Mouse (Mus musculus): ENCODE measurements around the gene Abcc12. TPM values are rescaled to one million over a fixed set of nuclear protein-coding genes. Genes with fewer than 3 reads are reported as not detected.

The Abcc12 gene
- total RNA-seq (2023): not detected

DNA sequence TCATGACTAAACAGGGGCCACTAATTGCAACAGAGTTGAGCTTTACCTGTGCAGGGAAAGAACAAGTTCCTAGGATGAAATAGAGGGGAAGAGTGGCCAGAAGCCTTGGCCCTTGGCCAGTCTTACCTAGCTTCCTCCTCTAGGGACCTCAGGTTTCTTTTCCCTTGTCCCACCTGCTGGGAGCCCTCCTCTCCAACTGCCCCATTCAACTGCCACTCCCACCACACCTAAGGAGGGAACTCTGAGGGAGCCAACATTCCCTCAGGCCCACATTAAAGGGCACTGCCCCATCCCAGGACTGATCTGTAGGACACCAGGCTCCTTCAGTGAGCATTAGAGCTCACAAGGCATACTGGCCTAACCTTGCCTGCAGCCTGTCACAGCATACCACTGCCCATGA, at the start of gene Abcc12:
TSS of gene Abcc12 (minus strand) at position 229 of the 400 bp plus-strand sequence.

DNA sequence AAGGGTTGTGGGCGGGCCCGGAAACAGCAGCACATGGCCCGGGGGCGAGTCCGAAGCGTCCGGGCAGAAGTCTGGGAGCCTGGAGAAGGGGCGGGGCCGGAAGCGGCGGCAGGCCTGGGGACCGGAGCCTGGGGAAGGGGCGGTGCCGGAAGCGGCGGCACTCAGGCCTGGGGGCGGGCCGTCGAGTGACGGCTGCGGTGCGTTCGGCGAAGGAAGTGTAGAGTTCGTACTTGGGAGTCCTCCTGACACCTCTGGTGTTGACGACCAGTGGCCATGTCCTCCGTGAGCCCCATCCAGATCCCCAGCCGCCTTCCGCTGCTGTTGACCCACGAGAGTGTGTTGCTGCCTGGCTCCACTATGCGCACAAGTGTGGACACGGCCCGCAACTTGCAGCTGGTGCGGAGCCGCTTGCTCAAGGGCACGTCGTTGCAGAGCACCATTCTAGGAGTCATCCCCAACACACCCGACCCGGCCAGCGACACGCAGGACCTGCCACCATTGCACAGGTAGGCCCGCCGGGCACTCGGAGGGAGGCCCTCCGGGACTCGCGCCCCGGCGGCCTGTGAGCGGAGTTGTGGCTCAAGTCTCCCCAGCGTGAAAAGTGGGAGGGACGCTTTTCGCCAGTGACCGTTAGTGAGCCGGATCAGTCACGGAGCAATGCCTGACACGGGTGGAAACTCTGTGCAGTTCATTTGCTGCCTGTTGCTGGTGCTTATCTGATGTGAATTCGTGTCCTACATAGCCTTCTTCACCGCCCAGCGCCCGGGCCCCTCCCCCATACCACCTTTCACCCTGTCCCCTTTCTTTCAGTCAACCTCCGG, 43.6 kb upstream of the Abcc12 start, which contains the start of gene Lonp2:
TSS of gene Lonp2 (plus strand) at position 133 of the 821 bp plus-strand sequence.

Other genes with a start within 250 kb of the Abcc12 start
- 89.1 TPM for gene Lonp2, start 43.4 kb upstream of the Abcc12 start, total RNA-seq (2023)
- gene Gm10638, start 165.0 kb upstream of the Abcc12 start, total RNA-seq (2023): 1.3 TPM
- gene Siah1a, start 165.2 kb upstream of the Abcc12 start, total RNA-seq (2023): 35.8 TPM